Mouse (Mus musculus): ENCODE results near the gene Zfp382.
"Not testable (repeated sequence)": the region's sequence is repeated elsewhere in the genome, so short reads cannot be mapped to it uniquely, and the experiment has no call there.

Zfp382 gene

GRCm38 (mm10) chr7:30143555-30144209 is 21.9 kb downstream of the Zfp382 start:
- no peak for DNase-seq (ENCODE audit: low read depth in 2 of 2, low spot score in 2 of 2)

GRCm38 (mm10) chr7:30147011-30147410 is 25.3 kb downstream of the Zfp382 start:
- DNase-seq (ENCODE audit: low read depth in 2 of 2, low spot score in 2 of 2) = no peak

- DNase-seq (ENCODE audit: low read depth in 2 of 2, low spot score in 2 of 2) = no peak
Measured at GRCm38 (mm10) chr7:30154040-30154439, 32.3 kb downstream of the Zfp382 start.

- no peak for DNase-seq (ENCODE audit: low read depth in 2 of 2, low spot score in 2 of 2)
Measured at GRCm38 (mm10) chr7:30155507-30155906, 33.8 kb downstream of the Zfp382 start.

GRCm38 (mm10) chr7:30163113-30163512 is 41.4 kb downstream of the Zfp382 start:
- DNase-seq (ENCODE audit: low read depth in 2 of 2, low spot score in 2 of 2) = no peak

GRCm38 (mm10) chr7:30164745-30165144 is 43.0 kb downstream of the Zfp382 start:
- no peak for DNase-seq (ENCODE audit: low read depth in 2 of 2, low spot score in 2 of 2)

GRCm38 (mm10) chr7:30168914-30169582 is 47.3 kb downstream of the Zfp382 start:
- DNase-seq (ENCODE audit: low read depth in 2 of 2, low spot score in 2 of 2) = no peak

- DNase-seq (ENCODE audit: low read depth in 2 of 2, low spot score in 2 of 2) = peak; percentile 79 to 89
Measured at GRCm38 (mm10) chr7:30169583-30170282, 48.0 kb downstream of the Zfp382 start, which contains the start of gene Zfp146. Zfp146 (minus strand) TSS chr7:30169750.

- DNase-seq (ENCODE audit: low read depth in 2 of 2, low spot score in 2 of 2) = no peak
Measured at GRCm38 (mm10) chr7:30170283-30170951, 48.7 kb downstream of the Zfp382 start.

GRCm38 (mm10) chr7:30176474-30176873 is 54.7 kb downstream of the Zfp382 start:
- no peak for DNase-seq (ENCODE audit: low read depth in 2 of 2, low spot score in 2 of 2)

GRCm38 (mm10) chr7:30178256-30178655 is 56.5 kb downstream of the Zfp382 start:
- DNase-seq (ENCODE audit: low read depth in 2 of 2, low spot score in 2 of 2) = no peak

GRCm38 (mm10) chr7:30181308-30181707 is 59.6 kb downstream of the Zfp382 start:
- peak; percentile 58 to 78 for DNase-seq (ENCODE audit: low read depth in 2 of 2, low spot score in 2 of 2)

- DNase-seq (ENCODE audit: low read depth in 2 of 2, low spot score in 2 of 2) = not testable (repeated sequence)
Measured at GRCm38 (mm10) chr7:30181929-30182328, 60.2 kb downstream of the Zfp382 start.

- DNase-seq (ENCODE audit: low read depth in 2 of 2, low spot score in 2 of 2) = not testable (repeated sequence)
Measured at GRCm38 (mm10) chr7:30183189-30183588, 61.4 kb downstream of the Zfp382 start.

- DNase-seq (ENCODE audit: low read depth in 2 of 2, low spot score in 2 of 2) = peak; percentile 48 to 54
Measured at GRCm38 (mm10) chr7:30183879-30184289, 62.1 kb downstream of the Zfp382 start, which contains the start of gene Cox7a1. Cox7a1 (plus strand) TSS chr7:30184144.

All from CD8-positive naive resting alpha-beta T cell, adult 2 months (primary cell).